Mouse (Mus musculus): ENCODE results near the gene Dnajc4.

Dnajc4 gene

DNA sequence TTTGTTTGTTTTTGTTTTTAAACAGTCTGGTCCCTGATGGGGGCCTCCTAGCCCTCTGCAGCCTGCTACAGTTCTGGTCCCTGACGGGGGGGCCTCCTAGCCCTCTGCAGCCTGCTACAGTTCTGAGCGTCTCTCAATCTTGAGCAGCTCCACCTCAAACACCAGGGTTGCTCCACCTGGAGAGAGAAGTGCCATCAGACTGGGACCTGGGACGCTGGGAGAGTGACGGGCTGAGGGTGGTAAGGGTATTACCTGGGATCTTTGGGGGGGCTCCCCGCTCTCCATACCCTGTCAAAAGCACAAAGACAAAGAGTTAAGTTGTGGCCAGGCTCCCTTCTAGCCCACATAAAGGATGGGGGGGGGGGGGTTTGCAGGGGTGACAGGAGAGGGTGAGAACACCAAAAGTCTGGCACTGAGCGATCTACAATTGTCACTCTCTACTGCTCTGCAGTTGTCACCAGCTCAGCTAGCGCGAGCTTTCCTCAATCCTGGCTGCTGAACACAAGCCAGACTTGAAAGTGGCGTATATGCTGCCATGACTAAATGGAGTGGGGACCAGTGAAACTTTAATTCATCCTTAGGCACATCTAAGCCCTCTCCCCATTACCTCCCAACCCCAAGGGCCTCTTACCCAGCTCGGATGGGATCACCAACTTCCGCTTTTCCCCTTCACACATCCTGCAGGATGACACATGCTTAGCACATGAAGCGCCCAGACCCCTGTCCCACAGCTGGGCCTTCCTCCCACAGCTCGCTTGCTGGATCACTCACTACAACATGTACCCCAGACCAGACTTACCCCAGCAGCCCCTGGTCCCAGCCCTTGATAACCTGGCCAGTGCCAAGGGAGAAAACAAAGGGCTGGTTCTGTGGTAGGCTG is 14.4 kb downstream of the Dnajc4 start:
- intact Hi-C loops (cut with DNase I) = loop anchor here (5.0 kb wide), 1 partner anchor 36 kb away; the partner anchor contains the start of genes Bad and Gpr137

DNA sequence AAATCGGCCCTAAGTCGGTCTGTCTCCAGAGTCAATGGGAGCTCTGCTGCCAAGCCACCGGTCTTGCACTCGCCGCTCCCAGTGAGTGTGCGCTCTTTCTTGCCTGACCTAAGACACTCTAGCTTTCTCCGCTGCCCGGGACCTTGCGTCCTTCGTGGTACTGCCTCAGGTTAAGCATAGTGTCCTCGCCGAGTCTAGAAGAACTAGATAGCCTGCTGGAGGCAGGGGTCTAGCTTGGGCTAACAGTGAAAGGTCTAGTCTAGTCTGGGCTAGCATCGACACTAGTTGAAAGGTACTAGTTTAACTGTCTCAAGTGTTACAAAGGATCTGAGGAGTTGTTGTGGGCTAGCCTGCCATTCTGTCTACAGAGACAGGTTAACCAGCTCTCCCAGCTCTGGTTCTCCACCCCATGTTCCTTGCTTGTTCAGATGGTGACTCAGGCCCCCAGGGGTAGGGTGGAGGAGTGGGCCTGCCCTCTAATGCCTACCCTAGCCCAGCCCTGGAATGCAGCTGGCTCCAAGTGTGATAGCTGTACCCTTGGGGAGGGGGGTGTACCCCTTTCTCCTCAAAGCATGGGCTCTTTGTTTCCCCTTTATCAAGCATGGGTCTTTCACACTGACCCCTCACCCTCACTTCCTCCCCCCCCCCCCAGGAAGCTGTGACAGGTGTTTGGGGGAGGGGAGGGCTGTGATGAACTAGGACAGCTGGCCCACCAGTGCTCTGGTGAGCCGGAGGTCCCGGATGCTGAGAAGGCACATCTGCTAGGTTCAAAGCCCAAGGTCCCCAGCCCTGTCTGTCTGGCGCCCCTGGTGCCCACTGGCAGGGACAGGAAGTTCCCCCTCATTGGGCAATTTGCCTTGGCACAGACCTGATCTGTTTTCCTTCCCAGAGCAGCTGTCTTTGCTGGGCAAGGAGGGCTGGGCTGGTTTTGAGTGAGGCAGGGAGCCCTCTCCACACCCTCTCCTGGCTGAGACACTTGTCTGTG is 16.5 kb downstream of the Dnajc4 start, which contains the start of gene Plcb3:
Gene Plcb3, minus strand, starts transcription at position 934 of the 985 bp plus-strand sequence.
- intact Hi-C loops (cut with DNase I) = loop anchor here (5.0 kb wide), 1 partner anchor 34 kb away; the partner anchor contains the start of genes Bad and Gpr137

DNA sequence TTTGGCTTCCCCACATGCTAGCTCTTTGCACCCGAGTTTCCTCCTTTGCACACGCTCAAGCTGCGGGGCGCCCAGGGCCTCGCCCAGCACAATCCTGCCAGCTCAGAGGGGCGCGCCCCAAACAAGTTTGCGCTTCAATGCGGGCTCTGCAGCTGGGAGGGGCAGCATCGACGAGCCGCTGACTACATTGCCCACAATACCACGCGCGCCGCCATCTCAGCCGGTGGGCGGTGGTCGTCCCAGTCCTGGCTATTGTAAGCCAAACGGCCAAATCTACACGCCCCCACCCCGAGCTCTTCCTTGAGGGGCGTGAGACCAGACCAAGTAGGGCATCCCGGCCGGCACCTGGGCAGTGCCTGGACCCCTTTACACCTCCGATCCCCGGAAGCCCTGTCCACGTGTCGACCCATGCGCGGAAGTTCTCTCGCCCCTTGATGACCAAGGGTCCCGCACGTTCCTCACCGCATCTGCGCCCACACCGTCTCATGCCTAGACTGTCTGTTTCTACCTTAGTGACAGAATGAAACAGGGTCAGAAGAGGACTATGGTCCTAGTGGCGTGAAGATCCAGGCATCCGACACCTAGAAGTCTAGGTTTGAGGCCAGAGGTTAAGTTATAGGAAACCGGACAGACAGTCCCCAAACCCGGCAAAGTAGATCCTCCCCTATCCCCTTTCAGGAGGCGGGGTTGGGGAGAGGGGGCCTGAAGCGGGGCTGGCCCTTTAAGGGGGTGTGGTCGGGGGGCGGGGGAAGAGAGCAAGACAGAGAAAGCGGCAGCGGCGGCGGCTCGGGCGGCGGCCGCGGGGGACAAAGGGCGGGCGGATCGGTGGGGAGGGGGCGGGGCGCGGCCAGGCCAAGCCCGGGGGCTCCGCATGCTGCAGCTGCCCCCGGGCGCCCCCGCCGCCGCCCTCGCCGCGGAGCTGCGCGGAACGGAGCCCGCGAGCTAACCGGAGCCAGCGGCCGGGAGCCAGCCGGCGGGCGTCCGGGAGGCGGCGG is 17.9 kb downstream of the Dnajc4 start, which contains the start of gene Ppp1r14b:
Gene Ppp1r14b, plus strand, starts transcription at position 758 of the 995 bp plus-strand sequence.
- intact Hi-C loops (cut with DNase I) = loop anchor here (5.0 kb wide), 2 partner anchors 32 to 47 kb away; partner anchors contain the start of genes Bad, Catsperz and Gpr137

DNA sequence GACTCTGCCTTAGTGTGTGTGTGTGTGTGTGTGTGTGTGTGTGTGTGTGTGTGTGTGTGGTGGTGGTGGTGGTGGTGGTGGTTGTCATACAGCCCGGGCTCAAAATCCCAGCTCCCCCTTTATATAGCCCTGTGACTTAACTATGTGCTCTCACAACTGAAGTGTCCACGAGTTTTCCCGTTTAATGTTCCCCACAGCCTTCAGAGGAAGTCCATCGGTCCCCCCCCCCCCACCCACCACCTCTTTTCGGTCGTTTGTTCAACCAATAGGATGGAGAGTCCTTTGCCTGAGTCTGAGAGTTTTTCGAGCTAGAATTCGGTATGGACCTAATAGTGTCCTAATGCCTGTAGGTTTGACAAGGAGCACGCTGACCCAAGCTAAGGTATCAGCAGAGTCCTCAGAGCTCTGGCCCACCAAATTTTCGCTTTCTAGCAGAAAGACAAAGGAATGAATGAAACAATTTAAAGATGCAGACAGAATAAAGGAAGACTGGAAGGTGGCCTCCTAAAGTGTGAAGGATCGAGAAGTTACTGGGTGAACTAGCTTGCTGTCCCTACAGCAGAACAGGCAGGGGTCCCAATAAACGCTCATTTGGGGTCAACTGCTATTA is 18.7 kb downstream of the Dnajc4 start:
- intact Hi-C loops (cut with DNase I) = loop anchor here (5.0 kb wide), 1 partner anchor 46 kb away; the partner anchor contains the start of gene Catsperz

DNA sequence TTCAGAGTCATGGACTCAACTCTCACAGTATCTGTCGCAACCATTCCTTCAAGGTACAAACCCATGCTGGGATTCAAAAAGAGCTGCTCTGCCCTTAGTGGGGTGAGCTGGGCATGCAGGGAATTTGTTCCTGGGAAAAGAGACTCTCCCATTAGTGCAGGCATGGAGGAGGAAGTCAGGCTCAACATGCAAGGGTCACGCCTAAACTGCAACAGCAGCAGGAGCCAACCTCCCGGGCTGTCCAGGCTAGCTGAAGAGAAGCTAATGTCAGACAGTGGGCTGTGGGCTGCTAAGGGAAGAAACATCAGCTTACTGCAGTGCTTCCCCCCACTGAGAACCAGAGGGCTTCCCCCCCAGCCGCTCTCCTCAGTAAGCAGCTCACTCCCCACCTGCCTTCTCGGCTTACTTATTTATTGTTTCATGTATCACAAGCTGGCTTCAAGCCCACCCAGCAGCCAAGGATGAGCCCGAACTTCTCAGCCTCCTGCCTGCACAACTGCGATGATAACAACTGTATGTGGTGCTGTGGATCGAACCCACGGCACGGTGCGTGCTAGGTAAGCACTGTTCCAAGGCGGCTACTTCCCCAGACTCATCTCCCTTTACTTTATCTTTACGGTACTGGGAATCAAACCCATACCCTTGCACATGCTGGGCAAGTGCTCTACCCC is 20.0 kb downstream of the Dnajc4 start:
- intact Hi-C loops (cut with DNase I) = loop anchor here (5.0 kb wide), 1 partner anchor 45 kb away; the partner anchor contains the start of gene Catsperz

DNA sequence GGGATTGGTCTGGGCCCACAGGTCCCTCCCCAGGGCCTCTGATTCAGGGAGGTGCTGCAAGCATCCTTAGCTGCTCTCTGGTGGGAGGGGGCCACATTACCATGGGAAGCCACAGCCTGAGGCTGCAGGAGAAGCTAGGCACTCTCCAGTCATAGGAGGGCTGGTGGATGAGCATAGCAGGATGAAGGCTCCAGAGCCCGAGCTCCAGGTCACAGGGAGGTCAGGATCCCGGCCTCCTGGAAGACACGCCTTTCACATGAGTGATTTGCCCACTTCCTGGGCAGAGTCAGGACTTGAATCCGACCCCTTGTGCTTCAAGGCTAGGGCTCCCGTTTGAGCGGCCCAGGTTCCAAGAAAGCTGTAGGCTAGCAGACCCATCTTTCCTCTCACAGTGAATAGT is 20.7 kb downstream of the Dnajc4 start:
- intact Hi-C loops (cut with DNase I) = loop anchor here (5.0 kb wide), 1 partner anchor 44 kb away; the partner anchor contains the start of gene Catsperz

DNA sequence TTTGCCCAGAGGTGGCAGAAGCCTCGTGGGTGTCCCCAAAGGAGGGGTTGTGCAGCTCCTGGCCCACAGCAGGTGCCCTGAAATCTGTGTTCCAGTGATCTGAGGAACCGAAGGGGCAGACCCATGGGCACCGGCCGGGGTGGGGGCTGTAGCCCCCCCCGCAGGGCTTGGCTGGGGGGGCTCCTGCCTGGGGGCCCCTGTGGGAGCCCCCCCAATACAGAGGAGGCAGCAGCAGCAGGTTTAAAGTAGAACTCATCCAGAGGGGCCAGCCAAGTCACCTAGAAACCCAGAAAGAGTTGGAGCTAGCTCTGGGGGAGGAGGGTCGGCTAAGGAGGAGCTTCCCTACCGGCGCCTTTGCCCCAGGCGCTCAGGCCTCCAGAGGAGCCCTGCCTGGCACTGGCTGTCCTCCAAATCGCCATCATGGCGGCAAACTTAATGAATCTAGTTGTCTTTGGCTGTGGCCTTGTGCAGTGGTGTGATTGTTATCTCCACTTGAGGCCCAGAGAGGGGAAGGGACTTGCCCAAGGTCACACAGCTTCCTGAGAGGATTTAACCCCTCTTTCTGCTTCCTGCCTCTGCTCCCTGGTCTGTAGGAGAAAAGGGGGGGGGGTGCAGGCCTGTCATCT is 21.8 kb downstream of the Dnajc4 start:
- intact Hi-C loops (cut with DNase I) = loop anchor here (5.0 kb wide), 1 partner anchor 43 kb away; the partner anchor contains the start of gene Catsperz

DNA sequence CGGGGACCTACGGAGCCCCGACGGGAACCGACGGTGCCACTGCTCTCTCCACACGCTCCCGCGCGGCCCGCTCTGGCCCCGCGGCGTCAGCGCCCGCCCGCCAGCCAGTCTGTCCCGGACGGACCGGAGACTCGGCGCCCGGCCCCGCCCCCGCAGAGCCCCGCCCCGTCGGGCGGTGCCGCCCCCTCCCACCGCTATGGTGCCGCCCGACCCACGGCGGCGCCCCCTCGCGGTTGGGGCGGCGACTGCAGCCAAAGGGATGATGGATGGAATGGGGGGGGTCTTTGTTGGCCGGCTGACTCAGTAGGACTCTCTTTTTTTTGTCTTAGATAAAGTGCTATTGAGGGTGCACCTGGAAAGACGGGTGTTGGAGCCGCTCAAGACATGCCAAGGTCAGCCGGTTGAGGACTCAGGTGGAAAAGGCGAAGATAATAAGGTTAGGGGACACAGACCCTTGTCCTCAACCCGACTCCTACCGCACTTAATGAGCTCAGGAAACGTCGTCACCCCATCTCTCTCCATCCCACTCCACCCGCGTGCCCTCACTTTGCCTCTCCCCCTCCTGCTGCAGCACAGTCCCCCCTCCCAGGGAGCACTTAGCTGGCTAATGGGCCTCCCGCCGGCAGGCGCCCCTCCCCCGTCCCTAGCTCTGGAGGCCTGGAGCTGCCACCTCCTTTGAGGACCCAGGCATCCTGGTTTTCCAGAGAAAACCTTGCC is 22.5 kb downstream of the Dnajc4 start:
- intact Hi-C loops (cut with DNase I) = loop anchor here (5.0 kb wide), 1 partner anchor 43 kb away; the partner anchor contains the start of gene Catsperz

DNA sequence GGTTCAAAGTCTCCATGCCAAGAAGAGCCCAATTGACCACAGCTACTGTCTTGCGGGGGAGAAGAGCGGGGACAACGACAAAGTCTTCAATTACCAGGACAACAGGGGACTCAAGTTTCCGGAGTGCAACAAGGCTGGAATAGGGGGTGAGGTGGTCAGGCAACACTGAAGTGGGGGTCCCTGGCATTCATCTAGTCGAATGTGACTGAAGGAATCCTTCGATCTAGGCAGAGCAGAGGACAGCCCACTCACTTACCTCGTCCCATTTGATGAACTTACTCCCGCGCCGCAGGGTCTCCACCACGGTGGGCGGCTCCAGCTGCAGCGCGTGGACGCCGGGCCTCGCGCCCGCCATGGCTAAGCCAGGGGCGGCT is 23.1 kb downstream of the Dnajc4 start:
- intact Hi-C loops (cut with DNase I) = no loop called here

DNA sequence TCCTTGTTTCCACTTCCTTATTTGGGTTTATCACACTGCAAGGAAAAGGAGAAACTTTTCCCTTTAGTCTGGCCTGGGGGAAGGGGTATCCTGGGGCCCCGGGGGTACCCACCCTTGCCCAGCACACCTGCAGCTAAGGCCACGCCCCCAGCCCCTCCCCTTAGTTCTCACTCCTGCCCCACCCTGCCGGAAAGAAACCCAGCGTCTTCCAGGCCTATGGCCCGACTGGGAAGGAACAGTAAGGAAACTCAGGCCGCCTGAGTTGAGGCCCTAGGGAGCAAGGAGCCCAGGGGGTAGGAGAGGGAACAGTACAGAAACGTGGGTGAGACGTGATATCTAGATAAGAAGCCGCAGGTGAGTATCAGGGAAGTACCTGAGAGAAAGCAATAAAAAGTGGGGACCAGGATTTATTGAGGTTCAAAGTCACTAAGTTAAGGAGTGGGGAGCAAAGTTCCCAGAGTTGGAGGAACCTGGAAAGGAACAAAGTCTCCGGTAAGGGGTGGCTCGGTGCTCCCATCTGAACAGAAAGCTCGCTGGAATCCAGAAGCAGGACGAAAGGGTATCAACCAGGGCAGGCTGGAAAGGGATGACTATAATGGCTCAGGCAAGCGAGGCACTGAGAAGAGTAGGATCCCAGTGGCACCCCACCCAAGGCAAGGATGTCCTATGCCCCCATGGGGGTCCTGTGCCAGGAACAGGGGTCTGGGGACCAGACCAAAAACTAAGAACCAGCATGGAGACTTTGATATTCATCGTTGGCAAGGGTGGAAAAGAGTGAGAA is 23.7 kb downstream of the Dnajc4 start:
- intact Hi-C loops (cut with DNase I) = no loop called here

DNA sequence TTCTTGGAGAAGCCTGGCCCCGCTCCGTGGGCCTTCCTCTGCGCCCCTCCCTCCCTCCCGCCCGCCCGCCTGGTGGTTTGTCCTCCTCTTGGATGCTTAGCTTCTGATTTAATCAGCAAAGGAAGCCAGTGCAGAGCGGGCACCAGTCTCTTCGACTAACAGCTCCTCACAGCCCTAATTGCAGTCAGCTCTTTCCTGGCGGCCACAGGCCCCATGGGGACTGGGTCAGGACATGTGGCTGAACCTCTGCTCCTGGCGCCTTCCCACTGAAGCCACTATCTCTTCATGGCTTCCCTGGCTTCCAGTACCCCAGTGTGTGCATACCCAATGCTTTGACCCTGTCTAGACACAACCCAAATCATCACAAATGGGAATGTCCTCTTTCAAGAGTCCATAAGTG is 35.9 kb downstream of the Dnajc4 start:
- intact Hi-C loops (cut with DNase I) = no loop called here

DNA sequence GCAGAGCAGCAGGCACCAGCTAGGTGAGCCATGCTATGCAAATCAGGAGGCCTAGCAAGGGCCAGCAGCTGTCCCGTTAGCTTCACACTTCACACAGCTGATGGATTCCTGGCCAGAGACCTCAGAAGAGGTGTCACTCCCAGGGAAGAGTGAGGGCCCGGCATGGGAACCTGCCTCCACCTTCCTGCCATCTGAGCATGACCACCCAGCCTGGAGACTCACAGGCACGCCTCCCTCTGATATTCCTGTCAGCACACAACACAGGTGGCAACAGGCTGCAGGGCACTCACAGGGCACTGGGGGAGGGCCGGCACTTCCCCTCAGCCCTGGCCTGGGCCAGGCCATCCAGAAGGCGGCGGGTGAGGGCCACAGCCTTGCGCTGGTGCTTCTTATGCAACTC is 36.9 kb downstream of the Dnajc4 start:
- intact Hi-C loops (cut with DNase I) = no loop called here

DNA sequence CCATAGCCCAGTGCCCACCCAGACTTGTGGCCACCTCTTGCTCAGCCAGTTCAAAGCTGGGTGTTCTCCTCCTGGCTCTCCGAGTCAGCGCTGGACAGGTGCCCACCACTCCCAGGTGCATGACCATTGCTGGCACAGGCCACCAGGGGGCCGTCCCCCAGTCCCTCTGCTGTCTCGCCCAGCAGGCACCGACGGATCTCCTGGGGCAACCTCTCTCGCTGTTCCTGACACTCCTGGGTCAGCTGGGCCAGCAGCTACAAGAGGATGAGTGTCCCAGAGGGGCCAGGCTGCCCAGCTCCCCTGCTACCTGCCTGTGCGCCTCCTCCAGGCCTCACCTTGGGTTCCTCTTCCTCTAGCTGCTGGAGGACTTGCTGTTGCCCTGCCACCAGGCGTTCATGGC is 38.3 kb downstream of the Dnajc4 start:
- intact Hi-C loops (cut with DNase I) = no loop called here

DNA sequence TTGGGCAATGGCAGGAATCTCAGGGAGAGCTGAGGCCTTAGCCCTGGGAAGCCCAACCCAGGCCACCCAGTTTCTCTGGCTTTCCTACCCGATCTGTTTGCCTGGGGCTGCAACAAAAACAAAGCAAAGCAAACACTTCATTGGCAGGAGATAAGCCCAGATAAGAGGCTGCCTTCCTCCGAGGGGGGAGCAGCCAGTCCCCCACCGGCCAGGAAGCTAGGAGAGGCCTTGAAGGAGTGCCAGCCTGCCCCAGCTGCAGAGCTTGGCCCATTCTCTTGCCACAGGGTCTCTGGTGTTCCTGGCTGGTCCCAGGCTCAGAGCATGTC is 39.7 kb downstream of the Dnajc4 start:
- intact Hi-C loops (cut with DNase I) = no loop called here

DNA sequence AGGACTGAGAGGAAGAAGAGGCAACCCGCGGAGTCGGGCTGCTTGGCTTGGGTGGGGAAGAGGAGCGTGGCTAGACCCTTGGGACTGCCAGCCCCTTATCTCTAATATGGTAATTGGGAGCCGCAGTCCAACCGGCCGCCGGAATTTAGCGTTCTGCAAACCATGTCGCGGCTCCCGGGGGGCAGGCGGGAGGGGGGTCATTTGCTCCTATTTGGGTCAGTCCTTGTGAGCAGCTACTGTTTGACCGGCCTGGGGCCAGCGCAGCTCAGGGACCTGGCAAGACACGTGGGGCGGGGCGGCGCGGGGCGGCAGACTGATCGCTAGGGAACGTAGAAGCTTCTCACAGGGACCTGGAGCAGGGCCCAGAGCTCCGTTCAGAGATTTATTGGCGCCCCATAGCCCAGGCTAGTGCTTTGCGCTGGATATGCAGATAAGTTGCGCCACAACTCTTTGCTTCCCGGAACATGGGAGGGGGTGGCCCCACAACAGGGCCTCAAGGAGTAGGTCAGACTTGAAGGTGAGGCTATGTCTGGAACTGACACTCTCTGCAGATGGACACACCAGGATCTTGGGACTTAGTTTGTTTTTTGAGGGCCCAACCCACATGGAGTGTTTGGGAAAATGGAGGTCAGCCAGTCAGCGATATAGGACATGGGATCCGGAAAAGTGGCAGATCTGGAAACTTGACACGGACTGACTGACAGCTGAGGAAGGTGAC is 40.2 kb downstream of the Dnajc4 start:
- intact Hi-C loops (cut with DNase I) = no loop called here

DNA sequence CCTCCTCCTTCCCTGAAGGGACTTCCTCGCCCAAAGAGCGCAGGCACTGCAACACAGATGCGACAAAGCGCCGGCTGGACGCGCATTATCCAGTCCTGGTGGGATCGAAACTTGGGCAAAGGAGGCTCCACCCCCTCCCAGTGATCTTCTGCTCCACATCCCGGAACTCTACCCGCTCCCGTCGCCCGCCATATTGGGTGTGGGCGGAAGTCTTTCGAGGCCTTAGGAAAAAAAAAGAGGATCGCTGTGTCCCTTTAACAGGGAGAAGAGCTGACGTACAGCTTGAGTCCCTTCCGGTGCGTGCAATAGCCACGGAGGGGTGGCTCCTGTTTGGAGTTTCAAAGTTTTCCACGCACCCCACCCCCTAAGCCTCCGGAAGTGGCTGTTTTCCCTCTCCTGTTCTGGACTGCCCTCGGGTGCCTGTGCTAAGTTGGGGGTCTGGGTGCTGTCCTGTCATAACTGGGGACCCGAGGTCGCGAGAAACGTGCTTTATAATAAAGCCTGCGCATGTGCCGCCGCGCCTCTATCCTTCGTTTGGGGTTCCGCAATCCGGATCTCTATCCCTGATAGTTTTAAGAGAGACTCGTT is 40.9 kb downstream of the Dnajc4 start:
- intact Hi-C loops (cut with DNase I) = no loop called here

Measured in adrenal gland (tissue).